Mouse (Mus musculus) hindbrain, embryonic 14.5 days (tissue): ENCODE measurements at regions not wholly inside any gene's neighbourhood (a gene's known extent, or its start where the extent isn't known, plus 50 kb on each side); places are given as distances from the start of the nearest gene placed in this dataset.
A peak's percentile ranks its signal among the peaks of the same experiment; 100 is the strongest.

Experiments
- ATAC-seq: fragments of 200-750 bp; cut with Nextera tagmentation; 2 replicates; pipeline ENCODE4 v1.8.0; 2017; ENCODE audit warnings: moderate number of reproducible peaks, mild to moderate bottlenecking, moderate TSS enrichment, moderate library complexity; ENCODE audit not compliant: low FRiP score
- DNase-seq: peaks from one replicate; pipeline ENCODE4 v3.0.0-alpha.2; 2015; ENCODE audit warnings: low spot score
- H3K27ac ChIP-seq: fragments of 300-500 bp; sonication (generic); 2 replicates; pipeline ENCODE4 v1.5.1; 2014; ENCODE audit warnings: mild to moderate bottlenecking, moderate library complexity
- H3K27me3 ChIP-seq: fragments of 300-500 bp; sonication (generic); 2 replicates; pipeline ENCODE4 v1.6.1; 2014; ENCODE audit warnings: mild to moderate bottlenecking, low read length, mixed read lengths; ENCODE audit not compliant: control insufficient read depth, insufficient read depth
- H3K36me3 ChIP-seq: fragments of 300-500 bp; sonication (generic); replicated peaks from 2 replicates; pipeline ENCODE4 v1.6.1; 2014; ENCODE audit not compliant: control insufficient read depth, insufficient read depth
- H3K4me1 ChIP-seq: fragments of 300-500 bp; sonication (generic); replicated peaks from 2 replicates; pipeline ENCODE4 v1.6.1; 2014; ENCODE audit warnings: antibody characterized with exemption, low read length, mixed read lengths; ENCODE audit not compliant: control insufficient read depth, insufficient read depth
- H3K4me2 ChIP-seq: fragments of 300-500 bp; sonication (generic); replicated peaks from 2 replicates; pipeline ENCODE4 v1.6.1; 2014; ENCODE audit warnings: mild to moderate bottlenecking, moderate library complexity
- H3K4me3 ChIP-seq: fragments of 300-500 bp; sonication (generic); replicated peaks from 2 replicates; pipeline ENCODE4 v1.5.1; 2014; ENCODE audit warnings: mild to moderate bottlenecking, low read length
- H3K9ac ChIP-seq: fragments of 300-500 bp; sonication (generic); 2 replicates; pipeline ENCODE4 v1.6.1; 2014
- H3K9me3 ChIP-seq: fragments of 300-500 bp; sonication (generic); 2 replicates; pipeline ENCODE4 v1.6.1; 2016; ENCODE audit warnings: low read length; ENCODE audit not compliant: control insufficient read depth
- whole genome bisulfite sequencing: fragments of 180-500 bp; shearing (Covaris S2); extraction: QIAGEN DNeasy Blood & Tissue Kit; methylation state at CpG from one replicate; pipeline ENCODE4 v1.1.7; 2014; 5-methylcytosine and 5-hydroxymethylcytosine counted together

GRCm38 (mm10) chr3:149358570-149359193 is 368.3 kb upstream of the Adgrl2 start:
- 0 out of 2 replicates have a peak overlapping the region, but pooled peaks have one; percentile 3 for H3K9ac ChIP-seq
- H3K4me2 ChIP-seq: peak overlapping the region; percentile 31
- H3K27me3 ChIP-seq: no peaks in the 10 kb centered on the region
- ATAC-seq: peak; percentile 69; the same call in 1 of the 2 replicates
- peak overlapping the region; percentile 63; the same call in 1 of the 2 replicates for H3K27ac ChIP-seq
- no peak overlapping the region for H3K4me3 ChIP-seq
- H3K4me1 ChIP-seq: peaks cover 16% of the 10 kb centered on the region
- 17% methylated on average over 6 of the region's 6 CpGs for WGBS
- H3K9me3 ChIP-seq: no peaks in the 10 kb centered on the region
- no peaks in the 10 kb centered on the region for H3K36me3 ChIP-seq
- peak; percentile 32 for DNase-seq

GRCm38 (mm10) chr3:149357903-149358569 is 367.7 kb upstream of the Adgrl2 start:
- peak overlapping the region; percentile 31 for H3K4me2 ChIP-seq
- H3K9ac ChIP-seq: 0 out of 2 replicates have a peak overlapping the region, but pooled peaks have one; percentile 3
- no peaks in the 10 kb centered on the region for H3K27me3 ChIP-seq
- H3K27ac ChIP-seq: peak overlapping the region; percentile 63
- DNase-seq (peak; percentile 57), ATAC-seq (peak; percentile 68)
- H3K4me3 ChIP-seq: no peak overlapping the region
- peaks cover 16% of the 10 kb centered on the region for H3K4me1 ChIP-seq
- 29% methylated on average over 14 of the region's 14 CpGs for WGBS
- H3K36me3 ChIP-seq: no peaks in the 10 kb centered on the region
- H3K9me3 ChIP-seq: no peaks in the 10 kb centered on the region

- ATAC-seq (no peak), DNase-seq (no peak)
- Histone ChIP-seq H3K9me3 (no peaks in the 10 kb centered on the region), H3K4me1 (peaks cover 16% of the 10 kb centered on the region), H3K9ac (no peak overlapping the region), H3K4me3 (no peak overlapping the region), H3K27ac (no peak overlapping the region), H3K4me2 (no peak overlapping the region), H3K27me3 (no peaks in the 10 kb centered on the region), H3K36me3 (no peaks in the 10 kb centered on the region)
- WGBS: 54% methylated on average over 2 of the region's 2 CpGs
Measured at GRCm38 (mm10) chr3:149357121-149357520, 366.8 kb upstream of the Adgrl2 start.

DNA sequence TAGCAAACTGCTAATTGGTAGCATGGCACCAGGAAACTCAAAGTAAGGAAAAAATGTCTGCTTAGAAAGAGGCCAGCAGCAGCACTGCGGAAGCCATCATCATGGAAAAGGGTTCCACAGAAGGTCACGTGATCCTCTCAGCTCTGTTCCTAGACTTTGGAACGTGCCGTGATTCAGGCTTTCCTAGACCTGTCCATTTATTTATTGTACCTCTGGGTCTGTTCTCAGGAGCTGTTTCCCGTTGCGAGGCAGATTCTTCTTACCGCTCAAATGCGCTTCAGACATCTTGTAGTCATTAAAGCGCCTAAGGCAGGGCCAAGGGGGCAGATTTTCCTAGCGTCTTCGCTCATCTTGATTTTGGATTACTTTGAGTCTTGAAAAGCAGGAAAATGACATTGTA is 365.0 kb upstream of the Adgrl2 start:
- H3K4me2 ChIP-seq: no peak overlapping the region
- H3K9ac ChIP-seq: no peak overlapping the region
- 95% methylated on average over 11 of the region's 11 CpGs for WGBS
- ATAC-seq (no peak), DNase-seq (no peak)
- peaks cover 16% of the 10 kb centered on the region for H3K4me1 ChIP-seq
- H3K36me3 ChIP-seq: no peaks in the 10 kb centered on the region
- H3K9me3 ChIP-seq: no peaks in the 10 kb centered on the region
- H3K4me3 ChIP-seq: no peak overlapping the region
- H3K27me3 ChIP-seq: no peaks in the 10 kb centered on the region
- no peak overlapping the region for H3K27ac ChIP-seq

GRCm38 (mm10) chr3:149353958-149354357 is 363.6 kb upstream of the Adgrl2 start:
- DNase-seq (no peak), ATAC-seq (no peak)
- no peaks in the 10 kb centered on the region for H3K36me3 ChIP-seq
- H3K27ac ChIP-seq: no peak overlapping the region
- no peak overlapping the region for H3K9ac ChIP-seq
- H3K27me3 ChIP-seq: no peaks in the 10 kb centered on the region
- 94% methylated on average over 5 of the region's 5 CpGs for WGBS
- H3K4me1 ChIP-seq: peaks cover 16% of the 10 kb centered on the region
- no peak overlapping the region for H3K4me3 ChIP-seq
- H3K4me2 ChIP-seq: no peak overlapping the region
- H3K9me3 ChIP-seq: no peaks in the 10 kb centered on the region

DNA sequence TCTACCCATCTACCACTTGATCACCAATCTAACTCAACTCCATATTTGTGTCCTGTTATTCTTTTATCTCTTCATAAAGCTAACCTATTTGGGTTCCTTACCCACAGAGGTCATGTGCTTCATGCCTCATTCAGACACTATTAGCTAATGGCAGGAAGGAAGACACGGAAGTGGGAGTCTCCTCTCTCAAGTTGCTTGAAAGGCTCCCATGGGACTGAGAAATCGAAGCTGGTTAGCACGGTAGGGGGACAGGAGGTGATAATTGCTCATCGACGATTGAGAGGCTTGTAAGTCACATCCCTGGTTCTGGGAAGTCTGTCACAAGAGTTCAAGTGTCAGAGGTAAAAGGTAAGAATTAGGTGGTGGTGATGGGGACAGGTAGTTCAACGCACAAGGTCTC is 362.2 kb upstream of the Adgrl2 start:
- H3K27ac ChIP-seq: no peak overlapping the region
- H3K27me3 ChIP-seq: no peaks in the 10 kb centered on the region
- WGBS: 74% methylated on average over 6 of the region's 6 CpGs
- no peak overlapping the region for H3K9ac ChIP-seq
- DNase-seq (no peak), ATAC-seq (no peak)
- no peaks in the 10 kb centered on the region for H3K36me3 ChIP-seq
- H3K4me3 ChIP-seq: no peak overlapping the region
- no peak overlapping the region for H3K4me2 ChIP-seq
- 0 out of 2 replicates have a peak, but pooled peaks cover 5% of the 10 kb centered on the region for H3K4me1 ChIP-seq
- no peaks in the 10 kb centered on the region for H3K9me3 ChIP-seq

DNA sequence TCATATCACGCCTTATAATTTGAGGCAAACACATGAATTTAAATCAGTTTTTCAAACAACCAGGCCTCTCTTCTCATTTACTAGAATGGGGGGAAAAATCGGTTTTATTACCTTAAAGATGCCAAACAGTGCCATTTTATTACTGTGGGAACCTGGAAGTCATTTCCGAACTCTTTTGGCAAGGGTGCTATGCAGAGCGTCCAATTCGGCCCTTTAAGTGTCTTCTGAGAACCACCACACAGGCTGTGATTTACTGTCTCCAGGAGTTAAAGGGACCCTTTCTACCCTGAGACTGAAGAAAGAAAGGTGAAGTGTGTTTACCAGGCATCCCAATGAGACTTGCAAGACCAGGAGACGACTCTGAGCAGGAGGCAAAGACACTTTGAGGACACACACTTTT is 359.4 kb upstream of the Adgrl2 start:
- no peak for ATAC-seq
- H3K36me3 ChIP-seq: no peaks in the 10 kb centered on the region
- no peak overlapping the region for H3K4me2 ChIP-seq
- H3K9me3 ChIP-seq: no peaks in the 10 kb centered on the region
- WGBS: 77% methylated on average over 6 of the region's 6 CpGs
- no peak overlapping the region for H3K9ac ChIP-seq
- DNase-seq: no peak
- H3K4me3 ChIP-seq: no peak overlapping the region
- H3K4me1 ChIP-seq: no peaks in the 10 kb centered on the region
- H3K27ac ChIP-seq: no peak overlapping the region
- no peaks in the 10 kb centered on the region for H3K27me3 ChIP-seq

DNA sequence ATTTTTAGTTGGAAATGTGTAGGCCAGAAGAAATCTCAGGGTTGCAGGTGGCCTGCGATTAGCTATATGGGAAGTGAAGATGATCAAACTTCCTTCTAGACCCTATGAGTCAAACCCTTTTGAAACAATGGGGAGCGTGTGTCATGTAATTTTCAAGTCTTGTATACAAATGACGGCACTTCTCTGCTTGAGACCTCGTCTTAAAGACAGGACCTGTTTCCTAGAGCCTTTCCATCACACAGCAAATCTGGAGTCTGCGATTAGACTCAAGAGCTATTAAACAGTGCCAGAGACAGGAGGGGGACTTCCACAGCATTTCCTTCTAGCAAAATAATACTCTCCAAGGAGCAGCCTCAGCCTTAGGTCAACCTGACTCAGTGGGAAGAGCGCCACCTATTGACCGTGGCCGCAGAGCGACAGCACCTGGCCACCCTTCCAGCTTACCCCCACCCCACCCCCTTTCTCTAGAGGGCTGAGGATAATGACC is 358.9 kb upstream of the Adgrl2 start:
- no peak overlapping the region for H3K4me2 ChIP-seq
- no peak for DNase-seq
- H3K36me3 ChIP-seq: no peaks in the 10 kb centered on the region
- no peak; the same call in 1 of the 2 replicates for ATAC-seq
- no peak overlapping the region for H3K27ac ChIP-seq
- H3K9ac ChIP-seq: no peak overlapping the region
- H3K4me3 ChIP-seq: no peak overlapping the region
- no peaks in the 10 kb centered on the region for H3K9me3 ChIP-seq
- 39% methylated on average over 9 of the region's 9 CpGs for WGBS
- H3K4me1 ChIP-seq: no peaks in the 10 kb centered on the region
- no peaks in the 10 kb centered on the region for H3K27me3 ChIP-seq

DNA sequence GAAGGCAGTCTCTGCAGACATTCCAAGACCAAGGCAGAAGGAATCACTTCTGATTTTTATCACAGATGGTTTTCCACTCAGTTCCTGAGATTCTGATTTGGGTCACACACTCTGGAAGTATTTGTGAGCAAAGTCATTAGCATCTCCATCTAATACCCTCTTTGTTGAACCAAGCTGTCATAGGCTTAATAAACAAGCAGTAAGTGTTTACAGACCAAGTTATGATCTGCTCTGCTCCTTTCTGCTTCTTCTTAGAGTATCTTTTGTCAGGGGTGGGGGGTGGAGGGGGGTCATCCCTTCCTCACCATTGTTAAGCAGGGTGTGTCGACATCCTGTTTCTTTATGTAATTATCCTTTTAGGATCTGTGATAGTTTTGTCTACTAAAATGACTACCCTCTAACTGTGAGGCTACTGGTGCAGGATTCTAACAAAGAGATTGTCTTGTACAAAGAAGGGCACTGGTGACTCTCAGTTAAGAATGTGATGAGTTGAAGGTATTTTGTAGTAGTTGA is 358.2 kb upstream of the Adgrl2 start:
- H3K4me1 ChIP-seq: no peaks in the 10 kb centered on the region
- 77% methylated on average over 1 of the region's 1 CpGs for WGBS

More for the DNA sequence above, 358.2 kb upstream of the Adgrl2 start:
- Histone ChIP-seq H3K4me3 (no peak overlapping the region), H3K4me2 (no peak overlapping the region), H3K27me3 (no peaks in the 10 kb centered on the region), H3K9me3 (no peaks in the 10 kb centered on the region), H3K36me3 (no peaks in the 10 kb centered on the region), H3K27ac (no peak overlapping the region), H3K9ac (no peak overlapping the region)
- ATAC-seq (no peak), DNase-seq (no peak)
